ENCODE assay signal across 16 mouse cellular contexts in the genomic region with DNA sequence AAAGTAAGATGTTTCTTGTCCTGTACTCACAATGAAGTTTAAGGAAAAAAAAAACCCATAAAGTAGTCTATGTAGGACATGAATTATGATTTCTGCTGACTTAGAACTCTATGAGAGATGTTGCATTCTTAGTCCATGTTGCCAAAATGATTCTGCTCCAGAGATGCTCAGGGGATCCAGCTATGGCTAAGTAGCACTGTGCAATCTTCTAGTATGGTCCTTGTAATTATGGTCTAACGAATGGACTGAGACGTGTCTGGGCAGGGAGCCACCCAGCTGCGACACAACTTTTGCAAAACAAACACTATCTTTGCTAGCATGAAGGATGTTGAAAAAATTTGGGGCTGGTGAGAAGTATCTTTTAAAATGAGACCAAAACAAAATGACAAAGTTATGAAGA. TPM values are rescaled to one million over a fixed set of nuclear protein-coding genes. Genes with fewer than 3 reads are reported as not detected.
DNase-seq lines count a peak whose midpoint lies in the region; ATAC-seq and TF ChIP-seq lines count a peak whose summit lies in the region.
"Had no signal": no experiment of that assay in that cellular context is flagged by ENCODE, and none has a peak within 500 bp of the region (broad histone marks: within the 10 kb centered on the region; RNA-seq: fewer than 3 reads in every experiment).

No protein-coding gene starts in this region.

- 62% methylated on average over 3 of the region's 3 CpGs for WGBS in intestine, embryonic 15.5 days
- WGBS in intestine, postnatal 0 days = 65% methylated on average over 3 of the region's 3 CpGs
- 50% methylated on average over 3 of the region's 3 CpGs for WGBS in lung, embryonic 15.5 days
- WGBS in hindbrain, embryonic 16.5 days = 77% methylated on average over 3 of the region's 3 CpGs

- no peak overlapping the region for H3K27ac ChIP-seq in intestine, embryonic 15.5 days
- no peak overlapping the region for H3K27ac ChIP-seq in intestine, postnatal 0 days (ENCODE audit: low read depth, low read length)
- no peak overlapping the region for H3K27ac ChIP-seq in lung, embryonic 15.5 days
- H3K27ac ChIP-seq in hindbrain, embryonic 16.5 days (ENCODE audit: low read depth, low read length) = no peak overlapping the region
- H3K27ac ChIP-seq: forebrain, embryonic 10.5 days; hindbrain, embryonic 15.5 days; limb, embryonic 13.5 days had no signal

- H3K9me3 ChIP-seq in intestine, embryonic 15.5 days = no peaks in the 10 kb centered on the region
- H3K9me3 ChIP-seq in intestine, postnatal 0 days (ENCODE audit: control insufficient read depth) = no peaks in the 10 kb centered on the region
- H3K9me3 ChIP-seq in lung, embryonic 15.5 days = no peaks in the 10 kb centered on the region
- H3K9me3 ChIP-seq in hindbrain, embryonic 16.5 days (ENCODE audit: control insufficient read depth, low read length) = no peaks in the 10 kb centered on the region
- H3K9me3 ChIP-seq: forebrain, embryonic 10.5 days; hindbrain, embryonic 15.5 days; limb, embryonic 13.5 days had no signal

- peak; percentile 47; the same call in 1 of the 2 replicates for ATAC-seq in intestine, embryonic 15.5 days
- no peak for ATAC-seq in intestine, postnatal 0 days
- peak; percentile 83 for ATAC-seq in lung, embryonic 15.5 days (ENCODE audit: borderline replicate concordance, extremely low read depth, low FRiP score, low TSS enrichment)
- no peak for ATAC-seq in hindbrain, embryonic 16.5 days

- H3K9ac ChIP-seq in intestine, embryonic 15.5 days = no peak overlapping the region
- H3K9ac ChIP-seq in intestine, postnatal 0 days (ENCODE audit: low read depth, low read length) = no peak overlapping the region
- H3K9ac ChIP-seq in lung, embryonic 15.5 days = no peak overlapping the region
- H3K9ac ChIP-seq in hindbrain, embryonic 16.5 days (ENCODE audit: low read depth, low read length) = no peak overlapping the region
- H3K9ac ChIP-seq: hindbrain, embryonic 15.5 days; limb, embryonic 13.5 days had no signal

- H3K4me2 ChIP-seq in intestine, embryonic 15.5 days (replicated peaks) = no peak overlapping the region
- H3K4me2 ChIP-seq in intestine, postnatal 0 days (replicated peaks; ENCODE audit: low read depth) = no peak overlapping the region
- H3K4me2 ChIP-seq in lung, embryonic 15.5 days = no peak overlapping the region
- no peak overlapping the region for H3K4me2 ChIP-seq in hindbrain, embryonic 16.5 days (ENCODE audit: low read length)
- H3K4me2 ChIP-seq: hindbrain, embryonic 15.5 days; limb, embryonic 13.5 days had no signal

- peak; percentile 26 to 59 for DNase-seq in urinary bladder, postnatal 4 days (ENCODE audit: low spot score in 2 of 2)
- no peak for DNase-seq in urinary bladder, adult 2 months (ENCODE audit: low spot score)
- no peak for DNase-seq in retina, embryonic 14.5 days (ENCODE audit: low spot score)
- no peak for DNase-seq in liver
- DNase-seq: adrenal gland, adult 2 months; cerebellum, adult 11-12 months; embryo, embryonic 11 days; layer of hippocampus, postnatal 36 days had no signal

- no peak for TF ChIP-seq CTCF in intestine, postnatal 0 days (IDR thresholded peaks at IDR 0.05; ENCODE audit: low read depth)

- H3K36me3 ChIP-seq in intestine, embryonic 15.5 days = no peaks in the 10 kb centered on the region
- H3K36me3 ChIP-seq in intestine, postnatal 0 days (ENCODE audit: control insufficient read depth, insufficient read depth) = no peaks in the 10 kb centered on the region
- no peaks in the 10 kb centered on the region for H3K36me3 ChIP-seq in lung, embryonic 15.5 days
- H3K36me3 ChIP-seq in hindbrain, embryonic 16.5 days (ENCODE audit: control insufficient read depth, insufficient read depth, low read length) = no peaks in the 10 kb centered on the region
- H3K36me3 ChIP-seq: forebrain, embryonic 10.5 days; hindbrain, embryonic 15.5 days; limb, embryonic 13.5 days had no signal

- no peaks in the 10 kb centered on the region for H3K27me3 ChIP-seq in intestine, embryonic 15.5 days (replicated peaks)
- H3K27me3 ChIP-seq in intestine, postnatal 0 days (replicated peaks; ENCODE audit: control insufficient read depth, insufficient read depth, low read length) = no peaks in the 10 kb centered on the region
- no peaks in the 10 kb centered on the region for H3K27me3 ChIP-seq in lung, embryonic 15.5 days
- no peaks in the 10 kb centered on the region for H3K27me3 ChIP-seq in hindbrain, embryonic 16.5 days (replicated peaks; ENCODE audit: control insufficient read depth, insufficient read depth, low read length)
- H3K27me3 ChIP-seq: hindbrain, embryonic 15.5 days; limb, embryonic 13.5 days had no signal

- H3K4me3 ChIP-seq in intestine, embryonic 15.5 days (replicated peaks) = no peak overlapping the region
- H3K4me3 ChIP-seq in intestine, postnatal 0 days (ENCODE audit: low read depth, low read length) = no peak overlapping the region
- H3K4me3 ChIP-seq in lung, embryonic 15.5 days = no peak overlapping the region
- H3K4me3 ChIP-seq in hindbrain, embryonic 16.5 days (ENCODE audit: low read length) = no peak overlapping the region
- H3K4me3 ChIP-seq: forebrain, embryonic 10.5 days; hindbrain, embryonic 15.5 days; limb, embryonic 13.5 days had no signal

- H3K4me1 ChIP-seq in intestine, embryonic 15.5 days (replicated peaks) = no peaks in the 10 kb centered on the region
- H3K4me1 ChIP-seq in intestine, postnatal 0 days (replicated peaks; ENCODE audit: control insufficient read depth, insufficient read depth, low read length) = no peaks in the 10 kb centered on the region
- H3K4me1 ChIP-seq in lung, embryonic 15.5 days = 0 out of 2 replicates have a peak, but pooled peaks cover 2% of the 10 kb centered on the region
- no peaks in the 10 kb centered on the region for H3K4me1 ChIP-seq in hindbrain, embryonic 16.5 days (ENCODE audit: control insufficient read depth, insufficient read depth, low read depth, low read length)
- H3K4me1 ChIP-seq: forebrain, embryonic 10.5 days; hindbrain, embryonic 15.5 days had no signal

RNA-seq across cellular contexts. Expression of a gene that starts 45.1 kb away (rescaled TPM):
- polyA plus RNA-seq in intestine, embryonic 15.5 days (2015; fragmentation: Nextera tagmentation; extraction: Ambion mirVana) = 0.45 and 0.53 TPM in 2 replicates
- 10.3 and 11.9 TPM in 2 replicates for polyA plus RNA-seq in intestine, postnatal 0 days (2015; fragmentation: Nextera tagmentation; extraction: Ambion mirVana)
- 3.1 and 3.9 TPM in 2 replicates for polyA plus RNA-seq in urinary bladder, adult 2 months (2012; rRNA removed)
- polyA plus RNA-seq in lung, embryonic 15.5 days (2015; fragmentation: Nextera tagmentation; extraction: Ambion mirVana) = 0.25 and 0.39 TPM in 2 replicates
- polyA plus RNA-seq in hindbrain, embryonic 16.5 days (2015; fragmentation: Nextera tagmentation; extraction: Ambion mirVana) = 0.32 and 0.39 TPM in 2 replicates
- polyA plus RNA-seq: adrenal gland, adult 2 months; C2C12; forebrain, embryonic 10.5 days had no signal

Comparison
In these comparisons a context has a peak if more than half of its experiments do, and no peak if none do; other contexts are left out.
1. ATAC-seq: peak in intestine, embryonic 15.5 days (single experiment) and lung, embryonic 15.5 days (single experiment); none in intestine, postnatal 0 days (single experiment) and hindbrain, embryonic 16.5 days (single experiment).
2. DNase-seq: peak in urinary bladder, postnatal 4 days (2 of 2); none in urinary bladder, adult 2 months (single experiment), retina, embryonic 14.5 days (single experiment) and liver (single experiment).